Mouse (Mus musculus): ENCODE data around the gene Wdr62. TPM values are rescaled to one million over a fixed set of nuclear protein-coding genes. Genes with fewer than 3 reads are reported as not detected.

Wdr62 gene
- total and polyA plus RNA-seq, 2 experiments from 2014 or later, result 3.2 to 3.4 TPM

DNA sequence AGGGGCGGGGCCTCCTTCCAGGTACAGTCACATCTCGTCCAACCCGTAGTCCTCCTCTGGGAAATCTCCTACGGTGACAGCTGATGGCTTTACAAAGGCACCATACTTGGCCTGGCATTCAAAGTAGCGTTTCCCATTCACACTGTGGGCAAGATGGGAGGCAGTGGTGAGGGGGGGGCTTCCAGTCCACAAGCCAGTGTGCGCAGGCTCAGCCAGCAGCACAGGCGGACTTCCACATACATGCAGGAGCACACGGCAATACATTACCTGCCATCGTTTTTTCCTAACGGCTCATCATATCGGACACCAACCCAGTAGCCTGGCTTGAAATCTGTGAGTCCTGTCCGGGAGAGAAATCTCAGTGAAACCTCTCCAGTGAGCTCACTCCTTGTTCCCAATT is 56.0 kb downstream of the Wdr62 start:
- WGBS, result 93% methylated on average over 12 of the region's 12 CpGs
- Histone ChIP-seq H3K36me3 (replicated peaks; ENCODE audit: control insufficient read depth, insufficient read depth, low read length) (peaks cover 29% of the 10 kb centered on the region), H3K4me1 (ENCODE audit: control insufficient read depth, insufficient read depth) (0 out of 2 replicates have a peak, but pooled peaks cover 9% of the 10 kb centered on the region), H3K9me3 (replicated peaks; ENCODE audit: control insufficient read depth, low read length) (no peaks in the 10 kb centered on the region), H3K4me3 (ENCODE audit: low read depth, low read length) (no peak overlapping the region), H3K4me2 (ENCODE audit: low read depth, low read length) (no peak overlapping the region), H3K9ac (replicated peaks; ENCODE audit: low read depth, low read length) (no peak overlapping the region), H3K27ac (ENCODE audit: low read depth) (no peak overlapping the region), H3K27me3 (ENCODE audit: control insufficient read depth, insufficient read depth, low read length) (no peaks in the 10 kb centered on the region)
- no peak for ATAC-seq (ENCODE audit: insufficient read depth, low read depth)
- no peak for DNase-seq (ENCODE audit: low spot score)
- TF ChIP-seq EP300 (IDR thresholded peaks at IDR 0.05; ENCODE audit: low read depth), result no peak
- no peak for TF ChIP-seq CTCF (IDR thresholded peaks at IDR 0.05; ENCODE audit: low read depth)

DNA sequence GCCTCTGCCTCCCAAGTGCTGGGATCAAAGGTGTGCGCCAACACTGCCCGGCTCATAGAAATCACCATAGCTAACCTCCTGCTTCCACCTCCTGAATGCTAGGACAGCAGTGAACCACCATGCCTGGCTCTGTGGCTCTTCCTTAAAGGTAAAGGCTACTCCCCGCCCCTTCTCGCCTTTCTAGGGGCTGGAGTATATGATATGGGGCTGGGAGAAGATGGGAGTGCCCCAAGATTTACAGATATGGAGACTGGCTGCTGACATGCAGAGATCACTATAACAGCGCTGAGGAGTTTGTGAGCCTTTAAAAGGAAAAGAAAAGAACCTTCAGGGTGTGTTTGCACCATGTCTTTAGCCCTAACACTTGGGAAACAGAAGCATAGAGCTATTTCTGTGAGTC is 58.0 kb downstream of the Wdr62 start:
- Histone ChIP-seq H3K9ac (replicated peaks; ENCODE audit: low read depth, low read length) (no peak overlapping the region), H3K4me1 (ENCODE audit: control insufficient read depth, insufficient read depth) (0 out of 2 replicates have a peak, but pooled peaks cover 9% of the 10 kb centered on the region), H3K4me3 (ENCODE audit: low read depth, low read length) (no peak overlapping the region), H3K27ac (ENCODE audit: low read depth) (no peak overlapping the region), H3K9me3 (replicated peaks; ENCODE audit: control insufficient read depth, low read length) (no peaks in the 10 kb centered on the region), H3K27me3 (ENCODE audit: control insufficient read depth, insufficient read depth, low read length) (no peaks in the 10 kb centered on the region), H3K4me2 (ENCODE audit: low read depth, low read length) (no peak overlapping the region), H3K36me3 (replicated peaks; ENCODE audit: control insufficient read depth, insufficient read depth, low read length) (peaks cover 29% of the 10 kb centered on the region)
- 89% methylated on average over 5 of the region's 5 CpGs for WGBS
- no peak for TF ChIP-seq EP300 (IDR thresholded peaks at IDR 0.05; ENCODE audit: low read depth)
- TF ChIP-seq CTCF (IDR thresholded peaks at IDR 0.05; ENCODE audit: low read depth), result no peak
- no peak for ATAC-seq (ENCODE audit: insufficient read depth, low read depth)
- no peak for DNase-seq (ENCODE audit: low spot score)

DNA sequence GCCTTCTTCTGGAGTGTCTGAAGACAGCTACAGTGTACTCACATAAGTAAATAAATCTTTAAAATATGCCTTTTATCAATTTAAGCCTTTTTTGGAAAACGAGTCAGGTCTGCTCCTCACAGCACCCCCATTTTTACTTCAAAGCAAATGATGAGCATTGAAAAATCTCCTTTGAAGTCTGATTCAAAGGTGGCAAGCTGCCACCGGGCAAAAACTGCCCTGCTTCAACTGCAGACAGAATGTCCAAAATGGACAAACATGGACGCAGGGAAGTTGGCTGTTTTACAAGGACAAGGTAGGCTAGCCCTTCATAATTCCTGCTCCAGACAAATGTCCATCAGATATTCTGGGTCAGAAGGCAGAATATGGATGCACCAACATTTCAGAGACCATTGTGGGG is 58.8 kb downstream of the Wdr62 start:
- Histone ChIP-seq H3K27me3 (ENCODE audit: control insufficient read depth, insufficient read depth, low read length) (no peaks in the 10 kb centered on the region), H3K36me3 (replicated peaks; ENCODE audit: control insufficient read depth, insufficient read depth, low read length) (peaks cover 21% of the 10 kb centered on the region), H3K4me2 (ENCODE audit: low read depth, low read length) (no peak overlapping the region), H3K9ac (replicated peaks; ENCODE audit: low read depth, low read length) (no peak overlapping the region), H3K4me3 (ENCODE audit: low read depth, low read length) (no peak overlapping the region), H3K4me1 (ENCODE audit: control insufficient read depth, insufficient read depth) (0 out of 2 replicates have a peak, but pooled peaks cover 9% of the 10 kb centered on the region), H3K27ac (ENCODE audit: low read depth) (no peak overlapping the region), H3K9me3 (replicated peaks; ENCODE audit: control insufficient read depth, low read length) (no peaks in the 10 kb centered on the region)
- 83% methylated on average over 3 of the region's 3 CpGs for WGBS
- ATAC-seq (ENCODE audit: insufficient read depth, low read depth) (no peak), DNase-seq (ENCODE audit: low spot score) (no peak)
- no peak for TF ChIP-seq EP300 (IDR thresholded peaks at IDR 0.05; ENCODE audit: low read depth)
- TF ChIP-seq CTCF (IDR thresholded peaks at IDR 0.05; ENCODE audit: low read depth), result no peak

DNA sequence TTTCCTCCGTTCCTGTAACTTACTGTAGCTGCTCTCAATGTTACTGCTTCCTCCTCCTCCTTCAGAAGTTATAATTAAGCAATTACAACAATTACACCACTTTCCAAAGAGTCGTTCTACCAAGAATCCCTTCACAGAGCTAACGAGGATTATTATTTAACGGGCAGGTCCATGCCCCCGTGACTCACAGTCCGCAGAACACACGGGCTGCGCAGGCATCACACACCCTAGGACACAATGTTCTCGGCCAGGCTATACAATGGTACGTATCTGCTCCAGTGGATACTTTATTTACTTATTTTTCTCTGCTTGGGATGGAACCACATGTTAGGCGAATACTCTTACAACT is 60.2 kb downstream of the Wdr62 start:
- DNase-seq (ENCODE audit: low spot score) (peak; percentile 46), ATAC-seq (ENCODE audit: insufficient read depth, low read depth) (peak; percentile 34; the same call in 1 of the 2 replicates)
- TF ChIP-seq EP300 (IDR thresholded peaks at IDR 0.05; ENCODE audit: low read depth) (no peak), CTCF (IDR thresholded peaks at IDR 0.05; ENCODE audit: low read depth) (no peak)
- Histone ChIP-seq H3K4me1 (ENCODE audit: control insufficient read depth, insufficient read depth) (0 out of 2 replicates have a peak, but pooled peaks cover 9% of the 10 kb centered on the region), H3K4me2 (ENCODE audit: low read depth, low read length) (peak overlapping the region; percentile 94), H3K9ac (replicated peaks; ENCODE audit: low read depth, low read length) (peak overlapping the region; percentile 72), H3K27me3 (ENCODE audit: control insufficient read depth, insufficient read depth, low read length) (no peaks in the 10 kb centered on the region), H3K27ac (ENCODE audit: low read depth) (peak overlapping the region; percentile 73), H3K4me3 (ENCODE audit: low read depth, low read length) (peak overlapping the region; percentile 54), H3K36me3 (replicated peaks; ENCODE audit: control insufficient read depth, insufficient read depth, low read length) (peaks cover 12% of the 10 kb centered on the region), H3K9me3 (replicated peaks; ENCODE audit: control insufficient read depth, low read length) (no peaks in the 10 kb centered on the region)
- WGBS, result 20% methylated on average over 11 of the region's 11 CpGs

DNA sequence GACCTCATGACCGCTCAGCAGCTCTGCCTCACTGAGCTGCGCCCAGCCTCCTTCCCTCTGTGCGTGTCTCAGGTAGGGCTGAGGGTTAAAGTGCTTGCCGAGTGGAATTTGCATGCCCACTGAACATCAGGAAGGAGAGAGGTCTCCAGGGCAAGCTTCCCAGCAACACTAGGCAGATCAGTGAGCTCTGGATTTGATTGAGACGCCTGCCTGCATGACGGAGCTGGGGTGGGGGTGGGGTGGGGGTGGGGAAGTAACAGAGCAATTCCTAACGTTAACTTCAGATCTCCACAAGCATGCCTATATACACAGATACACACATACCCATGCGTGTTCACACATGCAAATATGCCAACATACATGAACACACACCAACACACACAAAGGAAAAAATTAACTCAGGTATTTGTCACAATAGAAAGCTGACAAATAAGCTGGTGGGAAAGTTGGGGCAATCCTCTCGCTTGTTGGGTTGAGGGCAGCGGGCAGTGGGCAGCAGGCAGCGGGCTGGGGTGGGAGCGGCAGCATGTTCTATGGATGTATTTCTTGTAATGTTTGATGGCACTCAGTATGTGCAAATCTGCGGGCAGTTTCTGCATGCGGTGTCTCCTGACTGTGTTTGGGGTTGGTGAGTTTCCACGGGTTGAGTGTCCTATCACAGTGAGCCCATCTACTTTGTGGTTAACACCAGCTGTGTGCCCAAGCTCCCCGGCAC is 60.8 kb downstream of the Wdr62 start:
- H3K9me3 ChIP-seq (replicated peaks; ENCODE audit: control insufficient read depth, low read length), result no peaks in the 10 kb centered on the region
- WGBS, result 2% methylated on average over 16 of the region's 16 CpGs
- no peaks in the 10 kb centered on the region for H3K27me3 ChIP-seq (ENCODE audit: control insufficient read depth, insufficient read depth, low read length)
- H3K27ac ChIP-seq (ENCODE audit: low read depth), result peak overlapping the region; percentile 73
- H3K4me2 ChIP-seq (ENCODE audit: low read depth, low read length), result peak overlapping the region; percentile 94
- 0 out of 2 replicates have a peak, but pooled peaks cover 9% of the 10 kb centered on the region for H3K4me1 ChIP-seq (ENCODE audit: control insufficient read depth, insufficient read depth)
- H3K36me3 ChIP-seq (replicated peaks; ENCODE audit: control insufficient read depth, insufficient read depth, low read length), result peaks cover 10% of the 10 kb centered on the region
- peak; percentile 67 for ATAC-seq (ENCODE audit: insufficient read depth, low read depth)
- peak; percentile 65 for DNase-seq (ENCODE audit: low spot score)
- H3K4me3 ChIP-seq (ENCODE audit: low read depth, low read length), result peak overlapping the region; percentile 54
- H3K9ac ChIP-seq (replicated peaks; ENCODE audit: low read depth, low read length), result peak overlapping the region; percentile 72
- no peak for TF ChIP-seq EP300 (IDR thresholded peaks at IDR 0.05; ENCODE audit: low read depth)
- TF ChIP-seq CTCF (IDR thresholded peaks at IDR 0.05; ENCODE audit: low read depth), result no peak
